Mouse (Mus musculus) limb, embryonic 11.5 days (tissue): ENCODE results near the gene Surf2. TPM values are rescaled to one million over a fixed set of nuclear protein-coding genes. Genes with fewer than 3 reads are reported as not detected.
A peak's percentile ranks its signal among the peaks of the same experiment; 100 is the strongest.
"Not testable (repeated sequence)": the region's sequence is repeated elsewhere in the genome, so short reads cannot be mapped to it uniquely, and the experiment has no call there.

Experiments
- ATAC-seq: fragments of 200-750 bp; cut with Nextera tagmentation; 2 replicates; pipeline ENCODE4 v1.8.0; 2017; ENCODE audit warnings: low read depth; ENCODE audit not compliant: insufficient number of reproducible peaks, low FRiP score, low TSS enrichment
- DNase-seq: peaks from one replicate; pipeline ENCODE4 v3.0.0-alpha.2; 2015; ENCODE audit warnings: low spot score
- H3K27ac ChIP-seq: fragments of 300-500 bp; sonication (generic); replicated peaks from 2 replicates; pipeline ENCODE4 v1.5.1; 2014; ENCODE audit warnings: low read depth, mild to moderate bottlenecking, low read length
- H3K27me3 ChIP-seq: fragments of 300-500 bp; sonication (generic); 2 replicates; pipeline ENCODE4 v1.6.1; 2014; ENCODE audit warnings: mild to moderate bottlenecking, low read length, mixed read lengths; ENCODE audit not compliant: control insufficient read depth, insufficient read depth
- H3K36me3 ChIP-seq: fragments of 300-500 bp; sonication (generic); 2 replicates; pipeline ENCODE4 v1.6.1; 2014; ENCODE audit warnings: mild to moderate bottlenecking, low read length, moderate library complexity, mixed read lengths; ENCODE audit not compliant: control insufficient read depth, insufficient read depth
- H3K4me1 ChIP-seq: fragments of 300-500 bp; sonication (generic); 2 replicates; pipeline ENCODE4 v1.6.1; 2014; ENCODE audit warnings: low read length, mixed read lengths; ENCODE audit not compliant: control insufficient read depth, insufficient read depth
- H3K4me2 ChIP-seq: fragments of 300-500 bp; sonication (generic); 2 replicates; pipeline ENCODE4 v1.6.1; 2014; ENCODE audit warnings: low read depth, mild to moderate bottlenecking, moderate library complexity; ENCODE audit not compliant: severe bottlenecking
- H3K4me3 ChIP-seq: fragments of 300-500 bp; sonication (generic); 2 replicates; pipeline ENCODE4 v1.5.1; 2014; ENCODE audit warnings: low read depth, low read length
- H3K9ac ChIP-seq: fragments of 300-500 bp; sonication (generic); 2 replicates; pipeline ENCODE4 v1.6.1; 2014; ENCODE audit warnings: mild to moderate bottlenecking, low read length
- H3K9me3 ChIP-seq: fragments of 300-500 bp; sonication (generic); 2 replicates; pipeline ENCODE4 v1.6.1; 2016; ENCODE audit warnings: low read length; ENCODE audit not compliant: control insufficient read depth
- WGBS: fragments of 180-500 bp; shearing (Covaris S2); extraction: QIAGEN DNeasy Blood & Tissue Kit; methylation state at CpG from one replicate; pipeline ENCODE4 v1.1.7; 2014; 5-methylcytosine and 5-hydroxymethylcytosine counted together
- polyA plus RNA-seq: library from polyadenylated mRNA; unstranded; fragments of >200 nt; fragmentation: Nextera tagmentation; extraction: Ambion mirVana; gene quantifications from 2 replicates; pipeline ENCODE4 v1.2.1, GENCODE M21; 2014

Surf2 gene
- polyA plus RNA-seq, result 42.2 and 45.1 TPM in 2 replicates

GRCm38 (mm10) chr2:26915927-26916728 is at the start of gene Surf2, which contains the start of gene Surf1:
TSS of gene Surf2 (plus strand) at chr2:26916367.
TSS of gene Surf1 (minus strand) at chr2:26916530.
- peaks cover 41% of the 10 kb centered on the region for H3K36me3 ChIP-seq
- H3K9ac ChIP-seq, result peak within 1 kb of the TSS; percentile 62
- peak within 1 kb of the TSS; percentile 57 for H3K4me3 ChIP-seq
- peak; percentile 78 for DNase-seq
- 2% methylated on average over 47 of the region's 47 CpGs for WGBS
- H3K4me1 ChIP-seq, result peaks cover 20% of the 10 kb centered on the region
- no peaks in the 10 kb centered on the region for H3K9me3 ChIP-seq
- ATAC-seq, result peak; percentile 38
- H3K27me3 ChIP-seq, result no peaks in the 10 kb centered on the region
- 0 out of 2 replicates have a peak within 1 kb of the TSS, but pooled peaks have one; percentile 56 for H3K27ac ChIP-seq
- peak within 1 kb of the TSS; percentile 71 for H3K4me2 ChIP-seq

DNA sequence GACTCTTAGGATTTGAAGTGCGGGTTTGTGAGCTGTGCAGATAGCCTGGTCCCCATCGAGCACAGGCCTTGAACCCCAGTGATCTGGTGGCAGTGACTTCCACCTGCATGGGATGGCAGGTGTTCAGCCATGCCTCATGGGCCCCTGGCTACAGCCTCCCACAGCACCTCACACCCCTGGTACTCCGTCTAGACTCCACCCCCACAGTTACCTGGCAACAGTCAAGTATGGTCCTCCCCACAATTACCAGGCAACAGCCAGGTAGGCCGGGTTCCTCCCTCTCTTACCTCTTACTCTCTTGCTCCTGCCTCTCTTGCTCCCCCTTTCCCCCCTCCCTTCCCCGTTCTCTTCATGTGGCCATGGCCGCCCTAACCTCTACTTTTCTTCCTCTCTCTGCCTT is 45.5 kb upstream of the Surf2 start:
- no peaks in the 10 kb centered on the region for H3K4me1 ChIP-seq
- DNase-seq (no peak), ATAC-seq (no peak)
- H3K27ac ChIP-seq, result no peak overlapping the region
- no peaks in the 10 kb centered on the region for H3K9me3 ChIP-seq
- no peak overlapping the region for H3K4me2 ChIP-seq
- H3K9ac ChIP-seq, result no peak overlapping the region
- no peaks in the 10 kb centered on the region for H3K27me3 ChIP-seq
- no peaks in the 10 kb centered on the region for H3K36me3 ChIP-seq
- no peak overlapping the region for H3K4me3 ChIP-seq
- 60% methylated on average over 6 of the region's 6 CpGs for WGBS

GRCm38 (mm10) chr2:26878571-26878970 is 37.6 kb upstream of the Surf2 start:
- Histone ChIP-seq H3K27ac (no peak overlapping the region), H3K27me3 (no peaks in the 10 kb centered on the region), H3K4me2 (no peak overlapping the region), H3K36me3 (no peaks in the 10 kb centered on the region), H3K9ac (no peak overlapping the region), H3K4me1 (no peaks in the 10 kb centered on the region), H3K4me3 (no peak overlapping the region), H3K9me3 (no peaks in the 10 kb centered on the region)
- ATAC-seq (no peak), DNase-seq (no peak)

DNA sequence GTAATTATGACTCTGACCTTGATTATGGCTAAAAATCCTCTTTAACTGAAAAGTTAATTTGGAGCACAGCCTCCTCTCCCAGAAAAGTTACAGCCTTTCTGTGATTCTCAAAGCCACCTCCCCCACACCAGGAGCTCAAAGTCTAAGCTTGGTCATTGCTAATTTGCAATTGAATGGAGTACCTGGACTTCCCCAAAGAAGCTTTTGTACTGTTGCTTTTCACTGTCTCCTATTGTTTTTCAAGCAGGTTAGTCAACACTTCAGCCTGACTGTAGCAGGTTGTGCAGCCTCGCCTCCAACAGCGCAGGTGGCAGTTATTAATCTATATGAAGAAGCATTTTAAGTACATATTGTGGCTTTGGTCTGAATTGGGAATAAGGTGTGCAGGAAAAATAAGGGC is 30.6 kb upstream of the Surf2 start:
- not testable (repeated sequence) for H3K4me2 ChIP-seq, H3K4me1 ChIP-seq, H3K9me3 ChIP-seq, H3K27ac ChIP-seq, H3K27me3 ChIP-seq, ATAC-seq, DNase-seq, H3K9ac ChIP-seq, H3K4me3 ChIP-seq
- 90% methylated on average over 2 of the region's 2 CpGs for WGBS
- H3K36me3 ChIP-seq, result peaks cover 11% of the 10 kb centered on the region; the same call in 1 of the 2 replicates

DNA sequence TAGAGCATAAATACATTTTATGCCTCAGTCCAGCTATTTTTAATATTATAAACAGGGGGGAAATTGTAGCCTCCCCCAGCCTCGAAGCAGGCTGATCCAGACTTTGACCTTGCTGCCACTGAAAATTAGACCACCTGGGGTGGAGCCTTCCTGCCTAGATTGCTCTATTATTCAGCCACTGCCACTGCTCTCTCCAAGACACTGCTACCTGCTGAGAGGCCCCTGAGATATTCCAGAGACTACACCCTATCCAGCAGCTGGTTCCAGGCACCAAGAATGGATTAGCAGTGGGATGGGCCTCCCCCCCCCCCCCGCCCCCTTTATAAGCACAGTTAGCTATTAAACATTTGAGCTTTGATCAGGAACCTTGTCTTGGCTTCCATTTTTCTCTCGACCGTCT is 30.0 kb upstream of the Surf2 start:
- peaks cover 11% of the 10 kb centered on the region; the same call in 1 of the 2 replicates for H3K36me3 ChIP-seq
- H3K4me1 ChIP-seq, H3K27ac ChIP-seq, H3K27me3 ChIP-seq, H3K9me3 ChIP-seq, ATAC-seq, H3K4me2 ChIP-seq, H3K9ac ChIP-seq, H3K4me3 ChIP-seq, DNase-seq: not testable (repeated sequence)
- 68% methylated on average over 4 of the region's 4 CpGs for WGBS

- DNase-seq, result no peak
- no peak for ATAC-seq
Observed at GRCm38 (mm10) chr2:26895898-26896297, 20.3 kb upstream of the Surf2 start.

DNA sequence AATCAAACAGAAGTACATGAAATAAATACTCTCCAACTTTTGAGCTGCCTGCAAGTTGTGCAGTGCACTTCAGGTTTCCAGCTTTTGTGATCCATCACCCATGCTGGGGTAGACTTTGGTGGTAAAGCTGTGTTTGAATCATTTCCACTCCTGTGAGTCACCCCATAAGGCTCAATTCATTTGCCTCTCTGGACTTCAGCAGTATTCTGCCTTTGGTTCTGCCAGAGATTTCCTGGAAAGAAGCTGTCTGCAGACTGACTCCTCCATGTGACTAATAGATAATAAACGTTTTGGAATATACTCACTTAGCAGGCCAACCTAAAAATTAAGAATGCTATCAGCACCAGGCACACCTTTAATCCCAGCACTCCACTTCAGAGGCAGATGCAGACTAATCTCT is 15.4 kb upstream of the Surf2 start:
- Histone ChIP-seq H3K4me1 (peaks cover 10% of the 10 kb centered on the region; the same call in 1 of the 2 replicates), H3K9ac (no peak overlapping the region), H3K9me3 (no peaks in the 10 kb centered on the region), H3K4me2 (no peak overlapping the region), H3K36me3 (peaks cover 25% of the 10 kb centered on the region), H3K27me3 (no peaks in the 10 kb centered on the region), H3K27ac (no peak overlapping the region), H3K4me3 (no peak overlapping the region)
- no peak for DNase-seq
- no peak for ATAC-seq
- 91% methylated on average over 1 of the region's 1 CpGs for WGBS

More at GRCm38 (mm10) chr2:26895898-26896297, 20.3 kb upstream of the Surf2 start:
- Histone ChIP-seq H3K9ac (no peak overlapping the region), H3K4me1 (no peaks in the 10 kb centered on the region), H3K4me2 (no peak overlapping the region), H3K36me3 (peaks cover 32% of the 10 kb centered on the region), H3K9me3 (no peaks in the 10 kb centered on the region), H3K27me3 (no peaks in the 10 kb centered on the region), H3K4me3 (no peak overlapping the region), H3K27ac (no peak overlapping the region)
- 91% methylated on average over 4 of the region's 4 CpGs for WGBS

DNA sequence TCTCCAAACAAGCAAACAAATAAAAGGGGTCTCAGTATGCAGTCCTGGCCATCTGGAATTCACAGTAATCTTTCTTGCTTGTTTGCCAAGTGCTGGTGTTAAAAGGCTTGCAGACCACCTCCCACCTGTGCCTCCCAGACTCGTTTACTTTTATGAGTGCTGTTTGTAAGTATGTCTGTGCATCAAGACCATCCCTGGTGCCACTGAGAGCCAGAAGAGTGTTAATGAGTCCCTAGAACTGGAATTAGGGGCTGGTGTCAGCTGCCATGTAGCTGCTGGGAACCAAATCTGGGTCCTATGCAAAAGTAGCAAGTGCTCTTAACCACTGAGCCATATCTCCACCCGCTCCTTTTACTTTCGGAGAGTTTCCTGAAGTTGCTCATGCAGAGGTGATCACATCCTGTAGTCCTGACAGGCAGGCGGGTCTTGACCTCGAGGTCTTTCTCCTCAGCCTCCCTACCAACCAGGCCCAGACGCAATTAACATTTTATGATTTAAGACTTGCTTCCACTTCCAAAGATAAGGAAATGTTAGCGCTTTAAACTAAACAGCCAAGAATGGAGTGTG is 14.2 kb upstream of the Surf2 start:
- ATAC-seq, result no peak
- no peak for DNase-seq
- Histone ChIP-seq H3K4me1 (peaks cover 10% of the 10 kb centered on the region; the same call in 1 of the 2 replicates), H3K9me3 (no peaks in the 10 kb centered on the region), H3K36me3 (peaks cover 26% of the 10 kb centered on the region), H3K4me3 (peak overlapping the region; percentile 91), H3K4me2 (peak overlapping the region; percentile 81), H3K27me3 (no peaks in the 10 kb centered on the region), H3K27ac (no peak overlapping the region), H3K9ac (peak overlapping the region; percentile 62)
- WGBS, result 6% methylated on average over 7 of the region's 7 CpGs
